Mouse (Mus musculus) CH12.LX (cell line): ENCODE measurements around the gene Irak3.

Experiments
- CTCF ChIP-seq, 2 experiments: IDR thresholded peaks in 1 of 2; conservative IDR thresholded peaks in 1 of 2; 2 replicates each; pipeline ENCODE4 v1.5.1; 2011 to 2012; ENCODE audit warnings: low read depth in 2 of 2, low read length in 2 of 2, improper control_type of control experiment in 1 of 2, inconsistent platforms in 1 of 2, mild to moderate bottlenecking in 1 of 2, moderate library complexity in 1 of 2
- E2F4 ChIP-seq: IDR thresholded peaks from 2 replicates; pipeline ENCODE4 v1.6.1; 2011; ENCODE audit warnings: low read depth, low read length, improper control_type of control experiment; ENCODE audit not compliant: insufficient replicate concordance
- ETS1 ChIP-seq: conservative IDR thresholded peaks from 2 replicates; pipeline ENCODE4 v1.6.1; 2012; ENCODE audit warnings: low read depth, mild to moderate bottlenecking, inconsistent platforms, low read length, improper control_type of control experiment, moderate library complexity
- MAX ChIP-seq: IDR thresholded peaks from 2 replicates; pipeline ENCODE4 v1.6.1; 2011; ENCODE audit warnings: low read length, improper control_type of control experiment
- RAD21 ChIP-seq: IDR thresholded peaks from 2 replicates; pipeline ENCODE4 v1.6.1; 2011; ENCODE audit warnings: low read depth, mild to moderate bottlenecking, low read length, improper control_type of control experiment, moderate library complexity

DNA sequence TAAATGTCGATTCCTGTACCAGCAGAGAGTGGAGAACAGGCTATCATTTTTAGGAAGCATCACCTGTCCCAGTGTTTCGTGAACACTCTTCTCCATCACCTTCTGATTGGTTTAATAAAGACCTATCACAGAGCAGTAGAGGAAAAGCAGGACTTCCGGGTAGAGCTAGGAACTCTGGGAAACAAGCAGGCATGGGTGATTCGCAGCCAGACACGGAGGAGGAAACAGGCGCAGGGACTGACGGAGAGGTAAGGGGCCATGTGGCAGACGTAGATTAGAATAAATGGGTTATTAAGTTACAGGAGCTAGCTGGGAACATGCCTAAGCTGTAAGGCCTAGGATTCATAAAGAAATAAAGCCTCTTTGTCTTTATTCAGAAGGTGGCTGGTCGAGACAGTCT is 41.4 kb downstream of the Irak3 start:
- no peak for TF ChIP-seq MAX
- no peak for TF ChIP-seq CTCF (conservative IDR thresholded peaks at IDR 0.05 in 1 of 2, IDR thresholded peaks at IDR 0.05 in 1 of 2; ENCODE audit: low read depth in 2 of 2, low read length in 2 of 2)
- no peak for TF ChIP-seq RAD21
- TF ChIP-seq ETS1: no peak
- TF ChIP-seq E2F4: no peak
